Mouse (Mus musculus) left cerebral cortex, adult 11 months (tissue): ENCODE data around the gene Myo3b.
A peak's percentile ranks its signal among the peaks of the same experiment; 100 is the strongest.
"Not testable (repeated sequence)": the region's sequence is repeated elsewhere in the genome, so short reads cannot be mapped to it uniquely, and the experiment has no call there.

ENCODE experiments used
- DNase-seq: peaks from one replicate; pipeline ENCODE4 v3.0.0; 2022; ENCODE audit warnings: low spot score

Myo3b gene

DNA sequence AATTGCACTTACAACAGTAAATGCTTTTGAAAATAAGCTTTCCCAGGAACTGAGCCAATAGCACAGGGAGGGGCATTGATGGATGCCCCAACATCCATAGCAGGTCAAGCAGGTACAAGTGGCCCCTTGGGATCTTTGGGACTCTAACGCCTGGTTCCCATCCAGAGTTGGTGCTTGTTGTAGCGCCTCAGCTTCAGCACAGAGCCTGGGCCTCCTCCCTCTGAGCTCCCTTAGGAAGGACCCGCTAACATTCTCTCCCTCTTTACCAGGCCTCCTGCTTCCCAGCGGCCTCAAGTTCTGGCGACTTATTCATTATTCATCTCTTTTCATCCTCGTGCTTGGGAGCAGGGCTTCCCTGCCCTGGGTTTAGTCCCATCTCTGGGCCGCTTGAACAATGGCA is at the start of gene Myo3b:
Gene Myo3b, plus strand, starts transcription at position 375 of the 400 bp plus-strand sequence.
- DNase-seq, result no peak

DNA sequence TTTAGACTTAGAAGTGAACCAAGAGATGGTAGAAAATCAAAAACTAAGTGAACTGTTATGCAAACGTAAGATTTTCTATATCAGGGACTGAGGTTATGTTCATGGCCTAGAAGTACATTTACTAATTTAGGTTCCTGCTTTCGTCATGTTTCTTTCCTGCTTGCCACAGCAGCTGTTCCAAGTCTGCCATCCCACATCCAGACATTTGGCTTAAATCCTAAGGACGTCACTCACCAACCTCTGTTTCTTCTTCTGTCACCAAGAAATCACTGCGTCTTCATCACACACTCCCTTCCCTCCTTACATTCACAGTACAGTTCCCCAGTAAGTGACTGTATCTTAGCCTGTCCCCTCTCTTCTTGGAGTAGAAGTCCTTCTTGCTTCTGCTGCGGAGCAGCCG is 49.7 kb upstream of the Myo3b start:
- DNase-seq, result no peak

DNA sequence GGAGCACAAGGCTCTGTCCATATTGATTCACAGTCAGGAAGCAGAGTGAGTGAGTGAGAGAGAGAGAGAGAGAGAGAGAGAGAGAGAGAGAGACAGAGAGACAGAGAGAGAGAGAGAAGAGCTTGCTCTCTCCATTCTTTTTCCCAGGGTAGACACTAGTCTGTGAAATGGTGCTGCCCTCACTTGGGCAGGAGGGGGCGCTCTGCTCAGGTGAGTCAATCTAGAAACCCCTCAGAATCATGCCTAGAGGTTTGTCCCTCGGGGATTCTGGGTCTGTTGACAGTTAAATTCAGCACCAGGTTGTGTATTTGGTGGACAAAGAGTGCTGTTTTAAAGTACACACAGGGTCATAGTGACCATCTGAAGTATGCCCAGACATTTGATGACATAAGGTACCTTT is 48.3 kb upstream of the Myo3b start:
- no peak for DNase-seq

DNA sequence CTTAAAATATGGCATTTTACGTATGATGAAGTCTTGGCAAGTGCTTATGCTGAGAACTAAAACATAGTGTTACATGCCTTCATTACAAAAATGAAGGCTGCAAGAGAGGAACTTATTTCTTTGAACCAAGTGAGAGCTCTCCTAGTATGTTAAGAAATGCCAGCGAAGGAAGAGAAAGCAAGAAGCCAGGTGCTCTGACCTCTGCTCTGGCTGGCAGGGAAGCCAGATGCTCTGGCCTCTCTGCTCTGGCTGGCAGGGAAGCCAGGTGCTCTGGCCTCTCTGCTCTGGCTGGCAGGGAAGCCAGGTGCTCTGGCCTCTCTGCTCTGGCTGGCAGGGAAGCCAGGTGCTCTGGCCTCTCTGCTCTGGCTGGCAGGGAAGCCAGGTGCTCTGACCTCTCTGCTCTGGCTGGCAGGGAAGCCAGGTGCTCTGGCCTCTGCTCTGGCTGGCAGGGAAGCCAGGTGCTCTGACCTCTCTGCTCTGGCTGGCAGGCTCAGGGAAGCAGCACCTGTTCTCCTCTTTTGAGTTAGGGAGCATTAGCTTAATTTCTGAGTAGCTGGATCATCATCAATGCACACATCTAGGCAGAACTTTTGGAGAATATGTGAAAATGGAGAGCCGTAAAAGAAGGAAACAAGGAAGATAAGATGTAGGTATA is 44.7 kb upstream of the Myo3b start:
- not testable (repeated sequence) for DNase-seq

DNA sequence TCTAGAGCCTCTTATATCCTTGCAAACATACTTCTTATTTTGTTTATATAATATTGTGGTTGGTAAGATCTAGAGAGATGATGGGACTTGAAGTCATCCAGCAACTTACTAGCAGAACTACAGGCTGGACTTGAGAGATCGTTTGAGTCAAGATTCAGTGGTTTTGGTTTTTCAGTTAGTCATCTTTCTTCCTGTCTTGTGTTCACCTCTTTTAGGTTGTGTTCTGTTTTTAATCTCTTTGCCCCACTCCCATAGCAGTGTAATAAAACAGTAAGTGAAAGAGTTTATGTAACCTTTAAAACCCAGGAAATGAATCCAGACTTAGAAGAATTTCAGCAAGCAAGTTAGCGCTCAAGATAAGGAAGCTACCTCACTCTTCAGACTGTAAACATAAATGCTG is 44.1 kb upstream of the Myo3b start:
- no peak for DNase-seq

DNA sequence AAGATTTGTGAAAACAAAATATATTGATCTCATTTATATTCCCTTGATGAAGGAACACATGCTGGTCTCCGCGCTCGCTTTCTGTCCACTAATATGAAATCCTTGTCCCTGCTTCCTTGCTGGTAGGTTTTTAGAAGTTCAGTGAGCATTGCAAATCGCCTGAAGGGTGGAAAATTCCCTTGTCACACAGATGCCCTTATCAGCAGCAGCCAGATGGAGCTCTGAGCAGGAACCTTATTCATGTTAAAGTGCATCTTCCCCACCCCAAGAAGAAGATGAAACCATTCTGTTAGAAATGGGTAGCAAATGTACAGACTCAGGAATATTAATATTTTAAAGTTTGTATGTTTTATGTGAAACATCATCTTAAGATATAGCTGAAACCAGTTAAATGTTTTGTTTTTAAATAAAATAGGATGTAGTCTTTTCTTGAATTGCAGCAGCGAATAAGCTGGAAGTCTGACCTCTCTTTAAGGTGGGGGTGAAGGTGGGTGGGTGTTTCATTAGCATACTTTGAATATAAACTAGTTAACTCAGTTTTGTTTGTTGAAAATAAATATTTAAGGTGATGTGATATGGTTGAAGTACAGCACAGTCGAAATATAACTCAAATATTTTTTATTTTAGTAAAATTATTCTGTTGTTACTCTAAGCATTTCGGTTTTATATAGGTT is 39.7 kb upstream of the Myo3b start:
- DNase-seq, result no peak

DNA sequence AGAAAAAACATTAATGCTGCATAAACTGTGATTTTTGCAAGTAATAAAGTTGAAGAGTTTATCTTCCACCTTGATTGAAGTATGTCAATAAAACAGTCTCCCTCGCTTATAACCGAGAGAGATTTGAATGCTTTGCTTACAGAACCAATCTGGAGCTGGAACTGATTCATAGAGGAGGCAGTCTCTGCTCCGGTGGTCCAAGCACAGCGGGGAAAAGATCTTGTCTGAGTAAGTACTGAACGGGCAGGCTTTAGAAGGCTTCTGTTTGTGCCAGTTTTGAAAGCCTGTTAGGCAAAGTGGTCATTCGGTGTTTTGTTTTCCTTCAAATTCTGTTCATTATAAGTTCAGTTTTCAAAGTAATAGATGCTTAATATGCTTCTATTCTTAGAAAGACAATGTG is 38.6 kb upstream of the Myo3b start:
- DNase-seq, result no peak

DNA sequence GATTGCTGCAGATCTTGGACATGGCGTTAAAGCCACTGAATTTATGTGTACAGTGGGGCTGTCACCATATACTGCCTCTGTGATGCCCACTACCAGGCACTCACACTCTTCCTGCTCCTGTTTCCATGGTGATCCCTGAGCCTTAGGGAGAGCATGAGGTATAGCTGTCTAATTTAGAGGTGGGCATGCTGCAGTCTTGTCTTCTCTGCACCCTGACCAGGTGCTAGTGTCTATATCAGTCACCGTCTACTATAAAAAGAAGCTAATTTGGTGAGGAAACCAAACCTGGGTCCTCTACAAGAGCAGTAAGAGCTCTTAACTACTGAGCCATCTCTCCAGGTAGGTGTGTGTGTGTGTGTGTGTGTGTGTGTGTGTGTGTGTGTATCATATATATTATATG is 32.4 kb upstream of the Myo3b start:
- DNase-seq, result no peak

DNA sequence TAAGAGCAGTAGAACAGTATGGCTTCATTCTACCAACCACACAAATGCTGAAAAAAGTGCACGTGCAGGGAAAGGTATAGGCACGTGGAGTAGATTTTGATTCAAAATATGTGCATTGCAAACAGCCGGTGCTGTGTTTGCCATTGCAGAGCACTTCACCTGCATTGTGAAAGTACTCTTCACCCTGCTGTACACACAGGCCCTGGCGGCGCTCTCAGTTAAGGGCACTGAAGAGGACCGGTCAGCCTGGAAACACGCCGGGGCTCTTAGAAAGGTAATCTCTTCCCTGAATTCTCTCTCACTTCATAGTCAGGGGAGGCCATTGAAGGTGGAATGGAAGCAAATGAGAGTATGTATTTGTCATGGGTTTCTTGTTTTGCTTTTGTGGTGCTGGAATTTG is 26.0 kb upstream of the Myo3b start:
- DNase-seq, result no peak

DNA sequence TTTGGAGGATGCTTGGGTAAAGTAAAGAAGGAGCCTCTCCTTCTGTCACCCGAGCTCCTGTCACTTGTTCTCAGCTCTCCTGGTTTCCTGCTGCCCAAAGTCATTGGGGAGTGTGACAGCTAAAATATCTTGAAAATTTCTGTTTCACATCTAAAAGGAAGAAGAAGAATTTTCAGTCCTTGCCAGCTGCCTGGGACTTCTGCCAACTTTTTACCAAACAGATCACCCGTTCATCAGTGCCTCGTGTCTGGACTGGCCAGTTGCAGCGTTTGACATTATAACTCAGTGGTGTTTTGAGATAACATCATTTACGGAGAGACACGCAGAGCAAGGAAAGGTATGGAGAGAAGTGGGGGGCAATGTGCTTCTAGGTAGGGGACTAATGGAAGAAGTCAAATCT is 20.7 kb upstream of the Myo3b start:
- DNase-seq, result no peak

DNA sequence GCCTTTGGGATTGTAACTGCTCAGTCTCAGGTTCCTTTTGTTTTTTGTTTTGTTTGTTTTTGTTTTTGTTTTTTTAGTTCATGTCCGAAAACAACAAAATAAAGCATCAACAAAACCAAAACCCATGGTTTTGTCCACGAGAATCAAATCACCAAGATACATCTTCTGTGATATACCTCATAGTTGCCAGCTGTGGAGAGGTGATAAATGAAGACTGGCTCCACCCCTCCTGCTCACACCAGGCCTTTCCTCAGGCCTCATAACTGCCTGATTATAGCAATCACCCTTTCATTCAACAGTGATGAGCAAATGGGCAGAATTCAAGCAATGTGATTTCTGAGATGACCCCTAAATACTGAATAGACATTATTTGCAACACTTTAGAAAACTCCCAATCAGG is 14.5 kb upstream of the Myo3b start:
- DNase-seq, result no peak

DNA sequence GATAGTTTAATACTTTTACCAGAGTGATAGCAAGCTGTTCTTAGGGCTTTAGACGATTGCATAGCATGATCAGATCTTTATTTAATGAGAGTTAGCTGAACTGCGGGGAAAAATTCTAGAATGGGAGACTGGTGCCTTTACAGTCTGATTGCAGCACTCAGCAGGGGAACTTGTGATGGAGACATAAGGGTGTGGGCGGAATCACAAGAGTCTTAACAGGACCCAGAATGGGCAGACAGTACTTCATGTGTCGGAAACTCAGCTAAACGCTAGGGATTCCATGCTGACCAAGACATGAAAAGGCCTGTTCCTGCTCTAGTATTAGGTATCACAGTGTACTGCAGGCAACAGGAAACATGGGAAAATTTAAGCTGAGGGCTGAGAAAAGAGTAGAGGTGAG is 13.2 kb upstream of the Myo3b start:
- peak; percentile 32 for DNase-seq

DNA sequence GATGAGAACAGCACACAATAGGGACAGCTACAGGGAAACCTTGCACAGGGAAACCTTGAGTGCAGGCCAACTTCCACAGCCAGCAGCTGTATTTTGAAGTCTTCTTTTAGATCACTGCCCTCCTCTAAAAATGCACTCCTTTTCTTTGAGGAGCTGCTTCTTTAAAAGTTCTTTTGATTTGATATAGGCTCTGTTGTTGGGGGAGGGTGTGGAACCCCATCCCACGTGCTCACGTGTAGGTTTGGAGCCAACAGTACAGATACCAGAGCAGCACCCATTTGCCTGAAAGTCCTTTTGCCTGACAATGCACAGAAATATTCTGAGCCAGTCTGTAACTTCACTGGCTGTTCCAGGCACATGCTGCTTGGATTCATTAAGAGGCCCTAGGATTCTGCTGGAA is 7.5 kb upstream of the Myo3b start:
- no peak for DNase-seq

DNA sequence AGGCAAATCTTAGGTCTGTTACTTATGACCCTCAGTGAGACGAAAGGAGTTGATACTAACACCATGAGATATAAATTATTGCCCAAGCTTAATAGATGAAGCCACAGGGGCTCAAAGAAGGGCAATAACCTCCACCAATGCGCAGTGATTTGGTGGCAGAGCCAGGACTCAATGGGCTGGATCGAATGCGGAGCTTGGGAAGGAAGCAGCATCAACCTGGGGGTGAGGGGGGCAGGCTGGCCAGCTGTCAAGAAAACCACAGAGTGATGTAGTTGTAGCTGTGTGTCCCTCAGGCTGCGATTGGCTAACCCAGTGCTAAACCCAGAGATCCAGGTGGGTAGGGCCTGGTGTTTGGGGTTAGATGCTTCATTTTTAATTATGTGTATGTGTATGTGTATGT is 4.0 kb upstream of the Myo3b start:
- no peak for DNase-seq

DNA sequence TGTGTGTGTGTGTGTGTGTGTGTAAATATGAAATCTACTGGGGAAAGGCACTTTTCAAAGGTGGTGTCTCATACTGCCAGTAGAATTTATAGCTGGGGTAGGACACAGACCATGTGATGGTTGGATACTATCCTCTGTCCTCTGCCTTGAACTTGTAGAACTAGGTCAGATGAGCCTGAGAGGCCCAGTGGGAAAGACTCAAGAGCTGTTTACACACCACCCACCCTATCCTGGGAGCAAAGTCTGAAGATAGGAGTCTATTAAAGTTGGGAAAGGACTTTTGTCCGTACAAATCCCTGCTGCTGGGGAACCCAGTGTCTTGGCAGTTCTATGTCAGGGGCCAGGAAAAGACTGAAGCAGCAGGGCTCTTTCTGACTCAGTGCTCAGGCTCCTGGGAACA is 3.6 kb upstream of the Myo3b start:
- DNase-seq, result no peak

DNA sequence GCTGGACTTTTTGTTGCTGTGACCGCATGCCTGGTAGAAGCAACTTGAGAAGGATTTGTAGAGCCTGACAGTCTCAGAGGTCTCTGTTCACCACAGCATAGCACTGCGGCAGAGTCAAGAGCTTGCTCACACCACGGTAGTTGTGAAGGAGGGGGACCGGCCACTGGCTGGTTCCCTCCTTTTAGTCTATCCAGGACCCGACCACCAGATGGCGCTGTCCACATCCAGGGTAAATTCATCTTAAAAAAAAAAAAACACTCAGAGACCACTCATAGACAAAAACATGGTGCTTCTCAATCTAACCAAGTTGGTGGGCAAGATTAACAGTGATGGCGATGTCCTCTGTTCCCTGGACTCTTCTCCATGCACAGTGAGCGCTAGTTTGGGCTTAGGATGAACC is 1.7 kb upstream of the Myo3b start:
- no peak for DNase-seq

DNA sequence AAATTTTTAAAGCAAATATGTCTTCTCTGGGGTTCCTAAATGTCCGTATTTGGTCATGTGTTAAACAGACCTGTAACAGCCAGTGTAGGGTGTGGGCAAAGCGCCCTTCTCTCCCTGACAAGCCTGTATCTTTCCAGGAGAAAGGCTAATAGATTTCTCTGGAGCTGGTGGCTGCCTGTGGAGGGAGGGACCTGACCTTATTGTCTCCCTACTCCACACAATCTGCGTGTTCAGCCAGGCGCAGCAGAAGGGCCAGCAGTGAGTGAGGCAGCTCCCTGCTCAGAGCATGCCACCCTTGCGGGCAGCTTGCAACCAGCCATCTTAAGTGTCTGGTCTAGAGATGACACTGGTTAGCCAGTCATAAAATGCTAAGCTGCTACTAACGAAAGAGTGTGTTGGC is 5.5 kb downstream of the Myo3b start:
- no peak for DNase-seq

DNA sequence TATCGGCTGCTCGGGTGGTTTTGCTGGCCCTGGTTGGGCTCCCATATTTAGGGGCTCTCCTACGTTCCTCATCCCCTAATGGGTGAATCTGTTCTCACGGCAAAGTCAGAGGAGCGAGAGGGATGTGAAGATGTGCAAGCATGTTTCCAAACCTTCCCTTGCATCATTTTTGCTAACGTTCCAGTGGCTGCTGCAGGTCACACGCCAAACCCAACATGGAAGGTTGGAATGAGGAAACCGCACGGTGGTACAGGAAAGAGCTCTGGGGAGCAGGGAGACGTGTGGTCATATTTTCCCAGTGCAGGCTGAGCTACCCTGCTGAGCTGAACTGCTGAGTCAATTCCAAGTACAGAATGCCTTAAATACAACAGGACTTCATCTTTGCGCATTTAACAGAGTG is 8.9 kb downstream of the Myo3b start:
- no peak for DNase-seq

DNA sequence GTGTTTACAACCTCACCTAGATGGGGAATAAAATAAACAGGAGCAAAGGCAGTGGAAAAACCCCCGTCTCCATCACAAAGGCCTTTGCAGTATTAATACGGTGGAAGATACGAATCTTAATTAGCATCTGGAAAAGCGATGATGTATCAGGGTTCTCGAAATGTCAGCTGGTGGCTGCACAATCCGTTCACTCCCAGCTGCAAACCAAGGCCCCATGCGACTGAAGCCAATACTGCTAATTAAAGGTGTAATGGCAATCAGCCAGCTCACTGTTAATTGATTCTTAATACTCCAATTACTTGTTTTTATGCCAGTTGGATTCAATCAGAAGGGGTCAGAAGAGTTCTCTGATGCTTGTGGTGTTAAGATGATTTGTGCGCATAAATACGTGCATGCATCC is 14.9 kb downstream of the Myo3b start:
- DNase-seq, result no peak

DNA sequence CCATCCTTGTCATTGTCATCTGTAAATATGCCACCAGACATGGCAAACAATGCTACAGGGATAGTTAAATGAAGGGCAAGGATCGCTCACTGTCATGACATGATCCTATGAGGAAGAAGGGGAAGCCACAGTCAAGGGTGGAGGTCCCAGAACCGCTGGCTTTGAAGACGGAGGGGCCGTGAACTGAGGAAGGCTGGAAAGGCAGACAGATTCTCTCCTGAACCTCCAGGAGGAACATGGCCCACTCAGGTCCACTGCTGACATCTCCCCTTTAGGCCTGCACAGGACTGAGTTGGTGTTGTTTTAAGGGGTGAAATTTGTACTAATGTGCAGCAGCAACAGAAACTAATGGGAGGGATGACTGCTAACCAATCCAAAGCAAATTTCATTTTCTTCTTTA is 19.3 kb downstream of the Myo3b start:
- no peak for DNase-seq

DNA sequence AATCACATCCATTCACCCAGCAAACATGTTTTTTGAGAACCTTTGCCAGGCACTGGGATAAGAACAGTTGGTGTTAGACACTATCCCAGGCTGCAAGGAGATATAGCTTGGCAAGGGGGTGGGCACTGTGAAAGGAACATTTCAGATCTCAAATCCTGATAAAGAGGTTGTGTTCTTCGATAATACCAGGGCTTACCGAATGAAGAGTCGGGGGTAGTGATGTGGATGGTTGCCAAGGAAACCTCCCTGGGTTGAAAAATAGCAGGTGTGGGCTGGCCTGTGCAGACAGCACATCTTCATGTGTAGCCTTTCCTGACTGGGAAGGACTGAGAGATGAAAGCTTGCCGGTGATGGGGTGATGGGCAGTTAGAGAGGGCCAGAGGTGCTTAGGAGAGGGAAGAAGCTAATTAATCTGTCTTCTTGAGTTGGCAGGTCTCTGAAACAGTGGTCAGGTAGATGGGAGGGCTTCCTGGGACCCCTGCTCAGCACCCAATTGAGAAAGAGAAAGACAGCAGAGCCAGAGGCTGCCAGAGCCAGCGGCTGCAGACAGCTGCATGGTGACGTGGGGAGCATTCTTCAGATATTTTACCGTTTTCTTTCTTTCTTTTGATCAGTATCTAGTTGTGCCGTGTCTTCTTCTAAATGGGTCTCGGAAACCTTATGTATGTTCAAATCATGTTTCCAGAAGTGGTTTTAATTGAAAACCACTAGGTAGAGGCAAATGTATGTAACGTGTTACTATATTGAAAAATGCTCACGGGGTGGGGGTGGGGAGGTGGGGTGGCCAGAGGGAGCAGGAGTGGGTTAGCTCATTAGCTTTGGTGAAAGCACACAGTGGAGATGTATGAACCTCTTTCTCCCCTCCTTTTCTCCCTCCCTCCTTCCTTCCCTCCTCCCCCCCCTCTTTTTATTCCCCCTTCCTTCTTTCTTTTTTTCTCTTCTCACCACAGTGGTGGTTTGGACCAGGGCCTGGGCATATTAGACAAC is 21.7 kb downstream of the Myo3b start:
- peak; percentile 40 for DNase-seq

DNA sequence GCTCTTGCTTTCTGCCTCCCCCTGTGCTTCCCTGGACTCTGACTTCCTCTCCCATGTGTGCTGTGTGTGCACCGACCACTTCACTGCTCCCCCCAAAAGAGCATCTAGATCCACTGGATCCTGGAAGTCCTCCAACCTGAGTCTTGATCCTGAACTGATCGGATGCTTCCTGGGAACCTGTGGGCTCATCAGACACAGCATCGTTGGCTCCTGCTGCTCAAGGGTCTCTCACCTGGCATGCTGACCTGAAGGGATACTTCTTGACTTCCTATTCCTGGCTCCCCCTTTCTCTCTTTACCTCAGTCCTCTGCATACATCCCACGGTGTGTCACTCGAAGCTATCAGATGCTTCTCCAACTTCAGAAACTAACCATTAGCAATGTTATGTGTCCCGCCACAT is 26.2 kb downstream of the Myo3b start:
- no peak for DNase-seq

DNA sequence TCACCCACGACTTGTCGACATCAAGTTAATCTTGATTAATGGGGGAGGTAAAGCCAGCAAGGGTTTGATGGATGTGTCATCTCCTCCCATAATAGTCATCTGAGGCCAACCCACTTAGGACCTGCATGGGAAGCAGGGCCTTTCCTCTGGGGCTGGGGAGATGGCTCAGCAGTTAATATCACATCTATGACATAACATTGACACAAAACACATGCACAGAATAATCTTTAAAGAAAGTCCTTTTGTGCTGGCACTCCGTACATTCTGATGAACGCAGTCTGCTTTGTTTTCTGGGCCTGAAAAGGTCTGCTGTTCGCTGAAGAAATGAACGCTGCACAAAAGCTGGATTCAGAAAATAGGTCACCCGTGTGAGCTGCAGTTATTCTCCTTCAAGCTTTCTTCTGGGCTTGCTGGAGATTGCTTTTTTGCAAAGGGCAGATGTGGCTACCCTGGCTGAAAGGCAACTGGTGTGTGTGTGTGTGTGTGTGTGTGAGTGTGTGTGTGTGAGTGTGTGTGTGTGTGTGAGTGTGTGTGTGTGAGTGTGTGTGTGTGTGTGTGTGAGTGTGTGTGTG is 26.9 kb downstream of the Myo3b start:
- DNase-seq, result no peak
